In genomic region chr12:26351321-26351720, GRCm38 (mm10) we compare ENCODE assay signal across 14 mouse cellular contexts.
DNase-seq lines count a peak whose midpoint lies in the region; ATAC-seq lines count a peak whose summit lies in the region.
"Had no signal": no experiment of that assay in that cellular context is flagged by ENCODE, and none has a peak within 500 bp of the region (broad histone marks: within the 10 kb centered on the region; RNA-seq: fewer than 3 reads in every experiment).

No protein-coding gene starts in this region.

- no peaks in the 10 kb centered on the region for H3K27me3 ChIP-seq in limb, embryonic 13.5 days
- no peaks in the 10 kb centered on the region for H3K27me3 ChIP-seq in limb, embryonic 10.5 days (ENCODE audit: low read depth, poor library complexity, severe bottlenecking)
- H3K27me3 ChIP-seq in forebrain, embryonic 16.5 days (replicated peaks; ENCODE audit: control insufficient read depth, insufficient read depth, low read length), result no peaks in the 10 kb centered on the region
- no peaks in the 10 kb centered on the region for H3K27me3 ChIP-seq in midbrain, embryonic 15.5 days (replicated peaks)
- H3K27me3 ChIP-seq: liver, embryonic 13.5 days had no signal

- H3K4me3 ChIP-seq in limb, embryonic 13.5 days, result no peak overlapping the region
- H3K4me3 ChIP-seq in limb, embryonic 10.5 days, result no peak overlapping the region
- H3K4me3 ChIP-seq in forebrain, embryonic 16.5 days (replicated peaks; ENCODE audit: low read length), result no peak overlapping the region
- no peak overlapping the region for H3K4me3 ChIP-seq in midbrain, embryonic 15.5 days
- H3K4me3 ChIP-seq: liver, embryonic 13.5 days had no signal

- H3K9ac ChIP-seq in limb, embryonic 13.5 days, result no peak overlapping the region
- H3K9ac ChIP-seq in forebrain, embryonic 16.5 days (replicated peaks; ENCODE audit: low read depth, low read length), result no peak overlapping the region
- no peak overlapping the region for H3K9ac ChIP-seq in midbrain, embryonic 15.5 days
- H3K9ac ChIP-seq: liver, embryonic 13.5 days had no signal

- no peak for DNase-seq in frontal cortex, postnatal 10 days (ENCODE audit: low spot score in 2 of 2)
- DNase-seq in limb, embryonic 10.5 days (ENCODE audit: low spot score), result no peak
- no peak for DNase-seq in natural killer cell, adult 2 months (ENCODE audit: low spot score in 2 of 2)
- DNase-seq in spleen, postnatal 4 days (ENCODE audit: low spot score in 2 of 2), result no peak
- DNase-seq: adrenal gland, postnatal 14 days; cerebellum, adult 8-10 months; heart, postnatal 14 days; kidney, adult 9 months; liver, embryonic 13.5 days; thymus, postnatal 36 days had no signal

- H3K9me3 ChIP-seq in limb, embryonic 13.5 days, result no peaks in the 10 kb centered on the region
- H3K9me3 ChIP-seq in limb, embryonic 10.5 days (replicated peaks), result no peaks in the 10 kb centered on the region
- no peaks in the 10 kb centered on the region for H3K9me3 ChIP-seq in forebrain, embryonic 16.5 days (ENCODE audit: control insufficient read depth, low read length)
- no peaks in the 10 kb centered on the region for H3K9me3 ChIP-seq in midbrain, embryonic 15.5 days
- H3K9me3 ChIP-seq: liver, embryonic 13.5 days had no signal

- peak; percentile 64; the same call in 1 of the 2 replicates for ATAC-seq in frontal cortex, adult (ENCODE audit: low TSS enrichment)
- ATAC-seq in limb, embryonic 13.5 days (ENCODE audit: low FRiP score, low read depth), result no peak
- ATAC-seq in forebrain, embryonic 16.5 days, result peak; percentile 62; the same call in 1 of the 2 replicates
- ATAC-seq in midbrain, embryonic 15.5 days (replicated peaks), result 0 out of 2 replicates have a peak, but pooled peaks have one; percentile 39

- H3K4me1 ChIP-seq in limb, embryonic 13.5 days, result 0 out of 2 replicates have a peak, but pooled peaks cover 4% of the 10 kb centered on the region
- H3K4me1 ChIP-seq in limb, embryonic 10.5 days, result no peaks in the 10 kb centered on the region
- H3K4me1 ChIP-seq in forebrain, embryonic 16.5 days (replicated peaks; ENCODE audit: control insufficient read depth, insufficient read depth, low read length), result peaks cover 4% of the 10 kb centered on the region; the same call in 1 of the 2 replicates
- 0 out of 2 replicates have a peak, but pooled peaks cover 3% of the 10 kb centered on the region for H3K4me1 ChIP-seq in midbrain, embryonic 15.5 days
- H3K4me1 ChIP-seq: liver, embryonic 13.5 days had no signal

- H3K4me2 ChIP-seq in limb, embryonic 13.5 days (replicated peaks), result no peak overlapping the region
- H3K4me2 ChIP-seq in forebrain, embryonic 16.5 days (ENCODE audit: low read length), result no peak overlapping the region
- no peak overlapping the region for H3K4me2 ChIP-seq in midbrain, embryonic 15.5 days
- H3K4me2 ChIP-seq: liver, embryonic 13.5 days had no signal

- 0 out of 2 replicates have a peak overlapping the region, but pooled peaks have one; percentile 7 for H3K27ac ChIP-seq in limb, embryonic 13.5 days
- no peak overlapping the region for H3K27ac ChIP-seq in limb, embryonic 10.5 days
- H3K27ac ChIP-seq in forebrain, embryonic 16.5 days (ENCODE audit: low read length), result no peak overlapping the region
- no peak overlapping the region for H3K27ac ChIP-seq in midbrain, embryonic 15.5 days
- H3K27ac ChIP-seq: liver, embryonic 13.5 days had no signal

- H3K36me3 ChIP-seq in limb, embryonic 13.5 days, result peaks cover 16% of the 10 kb centered on the region; the same call in 1 of the 2 replicates
- H3K36me3 ChIP-seq in limb, embryonic 10.5 days, result peaks cover 20% of the 10 kb centered on the region
- no peaks in the 10 kb centered on the region for H3K36me3 ChIP-seq in forebrain, embryonic 16.5 days (ENCODE audit: control insufficient read depth, insufficient read depth)
- H3K36me3 ChIP-seq in midbrain, embryonic 15.5 days (replicated peaks), result no peaks in the 10 kb centered on the region
- H3K36me3 ChIP-seq: liver, embryonic 13.5 days had no signal

- WGBS in limb, embryonic 13.5 days, result 85% methylated on average over 3 of the region's 3 CpGs
- 87% methylated on average over 3 of the region's 3 CpGs for WGBS in limb, embryonic 10.5 days
- WGBS in forebrain, embryonic 16.5 days, result 20% methylated on average over 3 of the region's 3 CpGs
- WGBS in midbrain, embryonic 15.5 days, result 32% methylated on average over 3 of the region's 3 CpGs
